Mouse (Mus musculus): Measurements from ENCODE around the gene Atg2a.

- no peak for TF ChIP-seq CTCF (IDR thresholded peaks at IDR 0.05; ENCODE audit: low read depth, low read length)
- no peak for TF ChIP-seq POLR2A (IDR thresholded peaks at IDR 0.05; ENCODE audit: borderline replicate concordance, low read depth, low read length)
Measured at GRCm38 (mm10) chr19:6227864-6228263, 13.6 kb upstream of the Atg2a start.
